20 mouse cellular contexts compared by ENCODE assay signal in genomic region chr9:41844616-41845015, GRCm38 (mm10).
"Had no signal": no experiment of that assay in that cellular context is flagged by ENCODE, and none has a peak within 500 bp of the region (broad histone marks: within the 10 kb centered on the region; RNA-seq: fewer than 3 reads in every experiment).

No protein-coding gene starts in this region.

- H3K9ac ChIP-seq: liver, embryonic 15.5 days; liver, postnatal 0 days; lung, embryonic 15.5 days; midbrain, embryonic 13.5 days; midbrain, embryonic 15.5 days; neural tube, embryonic 13.5 days; neural tube, embryonic 15.5 days had no signal

- ATAC-seq: liver, postnatal 0 days; lung, postnatal 0 days; midbrain, embryonic 13.5 days; midbrain, embryonic 15.5 days had no signal

- H3K4me3 ChIP-seq: liver, embryonic 15.5 days; lung, embryonic 15.5 days; midbrain, embryonic 10.5 days; midbrain, embryonic 13.5 days; midbrain, embryonic 15.5 days; myocyte; neural tube, embryonic 13.5 days; neural tube, embryonic 15.5 days had no signal

- DNase-seq: liver, postnatal 0 days; lung, adult 2 months; lung, postnatal 4 days; retina, postnatal 1 day; right cerebral cortex, adult 18-20 months; right cerebral cortex, postnatal 25 days; right cerebral cortex, postnatal 4 days; spleen, adult 18-20 months; thymus, adult 18-20 months; thymus, postnatal 14 days; thymus, postnatal 36 days had no signal

- H3K4me1 ChIP-seq: liver, embryonic 15.5 days; lung, embryonic 15.5 days; midbrain, embryonic 10.5 days; midbrain, embryonic 15.5 days; neural tube, embryonic 13.5 days had no signal

- H3K9me3 ChIP-seq: liver, embryonic 15.5 days; lung, embryonic 15.5 days; midbrain, embryonic 10.5 days; midbrain, embryonic 13.5 days; midbrain, embryonic 15.5 days; neural tube, embryonic 13.5 days; neural tube, embryonic 15.5 days had no signal

- H3K27me3 ChIP-seq: liver, embryonic 15.5 days; lung, embryonic 15.5 days; midbrain, embryonic 13.5 days; midbrain, embryonic 15.5 days; neural tube, embryonic 13.5 days; neural tube, embryonic 15.5 days had no signal

- H3K27ac ChIP-seq: liver, embryonic 15.5 days; lung, embryonic 15.5 days; midbrain, embryonic 10.5 days; midbrain, embryonic 13.5 days; midbrain, embryonic 15.5 days; neural tube, embryonic 13.5 days; neural tube, embryonic 15.5 days had no signal

- H3K4me2 ChIP-seq: liver, embryonic 15.5 days; lung, embryonic 15.5 days; midbrain, embryonic 13.5 days; midbrain, embryonic 15.5 days; neural tube, embryonic 13.5 days; neural tube, embryonic 15.5 days had no signal

- H3K36me3 ChIP-seq: liver, embryonic 15.5 days; lung, embryonic 15.5 days; midbrain, embryonic 10.5 days; midbrain, embryonic 13.5 days; midbrain, embryonic 15.5 days; neural tube, embryonic 13.5 days; neural tube, embryonic 15.5 days had no signal
